Mouse (Mus musculus): ENCODE results near the gene Oscp1. TPM values are rescaled to one million over a fixed set of nuclear protein-coding genes. Genes with fewer than 3 reads are reported as not detected.

The Oscp1 gene
- 40.0 and 48.5 TPM in 2 replicates for polyA plus RNA-seq (2015; fragmentation: Nextera tagmentation; extraction: Ambion mirVana)

- H3K9ac ChIP-seq (ENCODE audit: low read depth, low read length): peak within 1 kb of the TSS; percentile 69
- ATAC-seq: peak; percentile 98
- peaks cover 18% of the 10 kb centered on the region for H3K4me1 ChIP-seq (ENCODE audit: control insufficient read depth, insufficient read depth, low read length)
- peaks cover 15% of the 10 kb centered on the region for H3K36me3 ChIP-seq (ENCODE audit: control insufficient read depth, insufficient read depth, low read length)
- H3K9me3 ChIP-seq (replicated peaks; ENCODE audit: control insufficient read depth, low read length, poor library complexity, severe bottlenecking): no peaks in the 10 kb centered on the region
- H3K4me2 ChIP-seq (ENCODE audit: low read length): peak within 1 kb of the TSS; percentile 70
- H3K27me3 ChIP-seq (ENCODE audit: control insufficient read depth, insufficient read depth, low read depth, low read length): no peaks in the 10 kb centered on the region
- peak within 1 kb of the TSS; percentile 63 for H3K4me3 ChIP-seq (ENCODE audit: low read depth, low read length)
- peak within 1 kb of the TSS; percentile 56 for H3K27ac ChIP-seq (ENCODE audit: low read length)
- under 1% methylated on average over 57 of the region's 57 CpGs for WGBS
Measured at GRCm38 (mm10) chr4:126058134-126058996, at the start of gene Oscp1. TSS of gene Oscp1 (plus strand) at chr4:126058565.

GRCm38 (mm10) chr4:126017676-126018332, 40.6 kb upstream of the Oscp1 start:
- no peaks in the 10 kb centered on the region for H3K4me1 ChIP-seq (ENCODE audit: control insufficient read depth, insufficient read depth, low read length)
- WGBS: 81% methylated on average over 7 of the region's 7 CpGs

GRCm38 (mm10) chr4:126018966-126019538, 39.3 kb upstream of the Oscp1 start:
- Histone ChIP-seq H3K4me2 (ENCODE audit: low read length) (no peak overlapping the region), H3K27ac (ENCODE audit: low read length) (no peak overlapping the region), H3K9me3 (replicated peaks; ENCODE audit: control insufficient read depth, low read length, poor library complexity, severe bottlenecking) (no peaks in the 10 kb centered on the region), H3K9ac (ENCODE audit: low read depth, low read length) (no peak overlapping the region), H3K4me1 (ENCODE audit: control insufficient read depth, insufficient read depth, low read length) (no peaks in the 10 kb centered on the region), H3K4me3 (ENCODE audit: low read depth, low read length) (no peak overlapping the region), H3K36me3 (ENCODE audit: control insufficient read depth, insufficient read depth, low read length) (no peaks in the 10 kb centered on the region), H3K27me3 (ENCODE audit: control insufficient read depth, insufficient read depth, low read depth, low read length) (no peaks in the 10 kb centered on the region)
- no peak for ATAC-seq
- WGBS: 82% methylated on average over 11 of the region's 11 CpGs

More at GRCm38 (mm10) chr4:126017676-126018332, 40.6 kb upstream of the Oscp1 start:
- Histone ChIP-seq H3K4me3 (ENCODE audit: low read depth, low read length) (no peak overlapping the region), H3K9ac (ENCODE audit: low read depth, low read length) (no peak overlapping the region), H3K36me3 (ENCODE audit: control insufficient read depth, insufficient read depth, low read length) (no peaks in the 10 kb centered on the region), H3K27ac (ENCODE audit: low read length) (no peak overlapping the region), H3K9me3 (replicated peaks; ENCODE audit: control insufficient read depth, low read length, poor library complexity, severe bottlenecking) (no peaks in the 10 kb centered on the region), H3K4me2 (ENCODE audit: low read length) (no peak overlapping the region), H3K27me3 (ENCODE audit: control insufficient read depth, insufficient read depth, low read depth, low read length) (no peaks in the 10 kb centered on the region)
- no peak for ATAC-seq

GRCm38 (mm10) chr4:126024303-126024900, 34.0 kb upstream of the Oscp1 start, which contains the start of gene Csf3r:
TSS of gene Csf3r (plus strand) at chr4:126024550.
- 59% methylated on average over 16 of the region's 16 CpGs for WGBS
- Histone ChIP-seq H3K36me3 (ENCODE audit: control insufficient read depth, insufficient read depth, low read length) (no peaks in the 10 kb centered on the region), H3K9me3 (replicated peaks; ENCODE audit: control insufficient read depth, low read length, poor library complexity, severe bottlenecking) (no peaks in the 10 kb centered on the region), H3K4me1 (ENCODE audit: control insufficient read depth, insufficient read depth, low read length) (no peaks in the 10 kb centered on the region), H3K4me3 (ENCODE audit: low read depth, low read length) (no peak within 1 kb of the TSS), H3K27ac (ENCODE audit: low read length) (no peak within 1 kb of the TSS), H3K27me3 (ENCODE audit: control insufficient read depth, insufficient read depth, low read depth, low read length) (no peaks in the 10 kb centered on the region), H3K9ac (ENCODE audit: low read depth, low read length) (no peak within 1 kb of the TSS), H3K4me2 (ENCODE audit: low read length) (no peak within 1 kb of the TSS)
- no peak for ATAC-seq

- no peak overlapping the region for H3K4me3 ChIP-seq (ENCODE audit: low read depth, low read length)
- H3K36me3 ChIP-seq (ENCODE audit: control insufficient read depth, insufficient read depth, low read length): no peaks in the 10 kb centered on the region
- no peak overlapping the region for H3K27ac ChIP-seq (ENCODE audit: low read length)
- H3K4me2 ChIP-seq (ENCODE audit: low read length): no peak overlapping the region
- 81% methylated on average over 5 of the region's 5 CpGs for WGBS
- no peaks in the 10 kb centered on the region for H3K27me3 ChIP-seq (ENCODE audit: control insufficient read depth, insufficient read depth, low read depth, low read length)
- no peaks in the 10 kb centered on the region for H3K9me3 ChIP-seq (replicated peaks; ENCODE audit: control insufficient read depth, low read length, poor library complexity, severe bottlenecking)
- H3K9ac ChIP-seq (ENCODE audit: low read depth, low read length): no peak overlapping the region
- no peak for ATAC-seq
- H3K4me1 ChIP-seq (ENCODE audit: control insufficient read depth, insufficient read depth, low read length): no peaks in the 10 kb centered on the region
Measured at GRCm38 (mm10) chr4:126025801-126026200, 32.6 kb upstream of the Oscp1 start.

- no peak for ATAC-seq
- 82% methylated on average over 3 of the region's 3 CpGs for WGBS
- Histone ChIP-seq H3K36me3 (ENCODE audit: control insufficient read depth, insufficient read depth, low read length) (no peaks in the 10 kb centered on the region), H3K9me3 (replicated peaks; ENCODE audit: control insufficient read depth, low read length, poor library complexity, severe bottlenecking) (no peaks in the 10 kb centered on the region), H3K27me3 (ENCODE audit: control insufficient read depth, insufficient read depth, low read depth, low read length) (no peaks in the 10 kb centered on the region), H3K4me3 (ENCODE audit: low read depth, low read length) (no peak overlapping the region), H3K9ac (ENCODE audit: low read depth, low read length) (no peak overlapping the region), H3K4me2 (ENCODE audit: low read length) (no peak overlapping the region), H3K27ac (ENCODE audit: low read length) (no peak overlapping the region), H3K4me1 (ENCODE audit: control insufficient read depth, insufficient read depth, low read length) (no peaks in the 10 kb centered on the region)
Measured at GRCm38 (mm10) chr4:126027980-126028379, 30.4 kb upstream of the Oscp1 start.

GRCm38 (mm10) chr4:126029042-126029441, 29.3 kb upstream of the Oscp1 start:
- Histone ChIP-seq H3K27ac (ENCODE audit: low read length) (no peak overlapping the region), H3K9me3 (replicated peaks; ENCODE audit: control insufficient read depth, low read length, poor library complexity, severe bottlenecking) (no peaks in the 10 kb centered on the region), H3K4me3 (ENCODE audit: low read depth, low read length) (no peak overlapping the region), H3K4me2 (ENCODE audit: low read length) (no peak overlapping the region), H3K36me3 (ENCODE audit: control insufficient read depth, insufficient read depth, low read length) (no peaks in the 10 kb centered on the region), H3K4me1 (ENCODE audit: control insufficient read depth, insufficient read depth, low read length) (no peaks in the 10 kb centered on the region), H3K9ac (ENCODE audit: low read depth, low read length) (no peak overlapping the region), H3K27me3 (ENCODE audit: control insufficient read depth, insufficient read depth, low read depth, low read length) (no peaks in the 10 kb centered on the region)
- ATAC-seq: no peak
- 75% methylated on average over 3 of the region's 3 CpGs for WGBS

- WGBS: 80% methylated on average over 5 of the region's 5 CpGs
- Histone ChIP-seq H3K27me3 (ENCODE audit: control insufficient read depth, insufficient read depth, low read depth, low read length) (no peaks in the 10 kb centered on the region), H3K9ac (ENCODE audit: low read depth, low read length) (no peak overlapping the region), H3K4me2 (ENCODE audit: low read length) (no peak overlapping the region), H3K4me1 (ENCODE audit: control insufficient read depth, insufficient read depth, low read length) (no peaks in the 10 kb centered on the region), H3K4me3 (ENCODE audit: low read depth, low read length) (no peak overlapping the region), H3K36me3 (ENCODE audit: control insufficient read depth, insufficient read depth, low read length) (no peaks in the 10 kb centered on the region), H3K9me3 (replicated peaks; ENCODE audit: control insufficient read depth, low read length, poor library complexity, severe bottlenecking) (no peaks in the 10 kb centered on the region), H3K27ac (ENCODE audit: low read length) (no peak overlapping the region)
- no peak for ATAC-seq
Measured at GRCm38 (mm10) chr4:126030705-126031104, 27.7 kb upstream of the Oscp1 start.
